Mouse (Mus musculus) B cell, adult 2 months (primary cell): Measurements from ENCODE around the gene Adamts1.

Experiments used
- DNase-seq, 2 experiments: peaks; one replicate each; pipeline ENCODE4 v3.0.0; 2022

The Adamts1 gene

DNA sequence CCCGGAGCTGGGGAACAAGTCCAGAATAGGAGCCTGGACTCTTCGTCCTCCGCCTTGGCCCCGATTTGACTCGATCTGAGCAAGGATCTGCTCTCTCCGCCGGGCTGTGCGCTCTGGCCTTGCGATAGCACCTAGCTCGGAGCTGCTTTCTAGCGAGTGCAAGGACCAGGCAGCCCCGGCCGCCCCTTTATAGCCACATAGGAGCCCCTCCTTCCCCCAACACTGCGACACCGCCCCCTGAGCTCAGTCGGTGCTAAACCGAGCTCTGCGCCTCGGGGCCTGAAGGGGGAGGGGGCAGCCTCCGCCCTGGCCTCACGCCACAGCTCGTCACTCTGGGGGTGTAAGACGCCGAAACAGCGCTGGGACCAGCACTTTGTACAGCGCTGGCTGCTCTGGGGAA lies at the start of gene Adamts1:
Adamts1 (minus strand) TSS at position 160 of the 400 bp plus-strand sequence.
- no peak for DNase-seq

DNA sequence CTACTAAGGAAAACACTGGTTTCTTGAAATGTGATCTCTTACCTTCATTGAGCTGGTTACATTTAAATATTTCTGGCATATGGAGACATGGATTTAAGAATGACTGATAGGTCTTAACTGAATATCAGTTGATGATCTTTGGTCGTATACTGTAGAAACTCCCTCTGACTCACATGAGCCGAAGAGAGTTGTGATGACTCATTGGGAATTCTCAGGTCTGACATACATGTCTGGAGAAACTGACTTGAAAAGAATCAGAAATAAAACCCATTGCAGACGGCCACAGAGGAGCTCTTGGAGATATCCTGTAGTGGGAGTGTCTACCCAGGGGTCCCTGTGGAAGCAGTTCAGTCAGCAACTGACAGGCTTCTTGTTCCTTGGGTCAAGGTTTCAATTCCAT lies 24.2 kb upstream of the Adamts1 start:
- DNase-seq = no peak

DNA sequence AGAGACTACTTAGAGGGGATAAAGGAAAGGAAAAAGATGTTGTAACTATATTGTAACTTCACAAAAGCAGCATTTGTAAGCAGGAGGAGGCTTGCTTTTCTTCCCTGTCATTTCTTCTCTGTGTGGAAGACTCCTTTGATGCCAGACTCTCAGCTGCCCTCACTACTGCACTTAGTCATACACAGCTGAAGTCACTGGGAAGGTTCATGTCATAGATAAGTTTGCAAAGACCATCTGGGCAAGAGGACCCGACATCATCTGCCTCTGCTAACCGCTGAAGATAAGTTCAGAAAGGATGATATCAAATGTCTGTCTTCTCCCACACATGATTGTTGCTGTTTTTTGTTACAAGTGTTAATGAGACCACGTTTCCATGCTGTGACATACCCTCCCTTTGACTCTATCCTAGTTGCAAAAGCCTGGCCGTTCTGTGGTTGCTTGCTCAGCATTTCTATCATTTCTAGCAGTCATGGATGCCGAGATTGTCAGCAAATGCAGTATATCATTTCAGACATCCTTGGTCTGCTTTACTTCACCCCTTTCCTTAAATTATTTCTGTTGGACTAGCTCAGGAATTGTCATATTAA lies 19.5 kb upstream of the Adamts1 start:
- no peak for DNase-seq

DNA sequence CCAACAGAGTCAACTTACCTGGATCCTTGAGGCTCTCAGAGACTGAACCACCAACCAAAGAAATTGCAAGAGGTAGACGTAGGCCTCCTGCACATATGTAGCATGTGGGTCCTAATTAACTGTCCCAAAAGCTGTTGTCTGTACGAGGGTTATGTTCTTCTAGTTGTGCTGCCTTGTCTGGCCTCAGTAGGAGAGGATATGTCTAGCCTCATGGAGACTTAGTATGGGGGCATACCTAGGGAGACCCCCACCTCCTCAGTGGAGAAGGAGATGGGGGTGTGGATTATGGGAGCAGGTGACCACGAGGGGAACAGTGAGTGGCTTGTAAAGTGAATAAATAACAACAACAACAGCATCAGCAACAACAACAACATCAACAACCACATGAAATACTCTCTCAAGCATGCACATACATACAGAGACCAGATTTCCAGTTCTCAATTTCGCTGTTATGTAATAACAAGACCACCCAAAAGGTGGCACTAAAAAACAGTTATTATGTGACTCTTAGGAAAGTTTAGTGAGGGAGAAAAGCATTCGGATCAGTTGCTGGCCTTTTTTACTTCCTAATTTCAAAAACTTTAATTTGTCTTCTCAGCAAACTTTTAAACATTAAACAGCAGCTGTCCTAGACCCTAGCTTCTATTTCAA lies 17.0 kb upstream of the Adamts1 start:
- DNase-seq = no peak

- no peak for DNase-seq
Observed at GRCm38 (mm10) chr16:85814116-85814515, 11.2 kb upstream of the Adamts1 start.

DNA sequence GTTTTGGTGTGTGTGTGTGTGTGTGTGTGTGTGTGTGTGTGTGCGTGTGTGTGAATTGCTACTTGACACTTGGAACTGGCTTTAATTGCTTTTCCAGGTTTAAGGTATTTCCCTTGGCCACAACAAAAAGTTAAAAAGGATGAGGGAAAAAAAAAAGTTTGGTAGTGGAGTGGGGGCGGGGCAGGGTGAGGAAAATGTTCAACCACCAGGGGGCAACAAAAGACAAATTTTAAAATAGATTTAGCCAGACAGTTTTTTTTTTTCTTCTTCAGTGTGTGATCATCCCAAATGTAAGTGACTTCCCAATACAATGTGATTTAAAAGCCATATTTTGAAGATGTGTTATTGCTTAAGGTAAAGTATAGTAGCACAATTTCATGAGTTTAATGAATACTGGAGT lies 4.7 kb upstream of the Adamts1 start:
- no peak for DNase-seq

GRCm38 (mm10) chr16:85807072-85807471 lies 4.2 kb upstream of the Adamts1 start:
- no peak for DNase-seq

DNA sequence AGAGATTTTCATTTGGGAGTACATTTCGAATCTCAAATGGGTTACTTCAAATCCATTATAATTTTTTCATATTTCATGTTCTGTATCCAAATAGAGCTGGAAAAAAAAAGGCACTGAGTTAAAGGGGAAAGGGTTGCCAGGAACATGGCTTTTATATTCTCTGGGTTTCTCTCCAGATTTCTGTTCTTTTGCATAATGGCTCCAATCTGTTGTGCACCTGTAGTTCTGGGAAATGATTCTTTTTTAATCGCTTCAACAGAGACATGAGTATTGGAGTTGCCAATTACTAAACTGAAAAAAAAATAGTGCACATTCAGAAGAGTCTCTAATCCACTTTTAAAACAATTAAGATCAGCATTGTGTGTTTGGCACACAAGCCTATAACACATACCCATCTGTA lies 2.7 kb upstream of the Adamts1 start:
- no peak for DNase-seq

DNA sequence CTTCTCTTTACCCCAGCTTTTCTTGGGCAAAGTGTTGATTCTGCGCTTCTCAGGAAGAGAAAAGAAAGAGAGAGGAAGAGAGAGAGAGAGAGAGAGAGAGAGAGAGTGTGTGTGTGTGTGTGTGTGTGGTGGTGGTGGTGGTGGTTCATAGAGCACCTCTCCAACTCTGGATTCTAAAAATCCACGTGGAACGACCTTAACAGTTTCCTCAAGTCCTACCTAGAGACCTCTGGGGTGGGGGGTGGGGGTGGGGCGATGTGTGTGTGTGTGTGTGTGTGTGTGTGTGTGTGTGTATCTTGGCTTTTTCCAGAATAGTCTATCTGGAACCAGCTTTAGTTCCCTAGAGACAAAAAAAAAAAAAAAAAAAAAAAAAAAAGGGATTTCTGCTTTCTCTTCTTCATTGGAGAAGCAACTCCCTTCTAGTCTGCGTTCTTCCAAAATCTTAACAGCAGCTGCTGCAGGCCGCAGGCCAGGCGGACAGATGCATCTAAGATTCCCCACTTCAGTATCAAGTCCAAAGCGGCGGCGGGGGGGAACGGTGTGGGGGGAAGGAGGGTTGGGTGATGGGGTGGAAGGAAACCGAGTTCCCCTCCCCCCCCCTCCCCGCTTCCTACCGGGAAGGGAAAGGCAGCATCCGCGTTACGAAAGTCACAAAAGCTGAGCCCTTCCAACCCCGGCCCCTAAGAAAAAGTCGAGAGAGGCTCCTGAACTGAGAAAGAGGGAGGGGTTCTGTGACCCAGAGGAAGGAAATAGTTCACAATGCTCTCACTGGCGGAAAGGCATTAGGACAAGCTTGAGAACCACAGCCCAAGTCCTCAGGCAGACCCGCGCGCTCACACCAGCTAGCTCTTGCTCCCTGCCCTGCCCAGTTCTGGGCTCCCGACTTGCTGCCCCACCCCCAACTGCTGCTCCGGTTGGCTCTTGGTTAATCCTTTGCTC lies 969 bp upstream of the Adamts1 start:
- no peak for DNase-seq

DNA sequence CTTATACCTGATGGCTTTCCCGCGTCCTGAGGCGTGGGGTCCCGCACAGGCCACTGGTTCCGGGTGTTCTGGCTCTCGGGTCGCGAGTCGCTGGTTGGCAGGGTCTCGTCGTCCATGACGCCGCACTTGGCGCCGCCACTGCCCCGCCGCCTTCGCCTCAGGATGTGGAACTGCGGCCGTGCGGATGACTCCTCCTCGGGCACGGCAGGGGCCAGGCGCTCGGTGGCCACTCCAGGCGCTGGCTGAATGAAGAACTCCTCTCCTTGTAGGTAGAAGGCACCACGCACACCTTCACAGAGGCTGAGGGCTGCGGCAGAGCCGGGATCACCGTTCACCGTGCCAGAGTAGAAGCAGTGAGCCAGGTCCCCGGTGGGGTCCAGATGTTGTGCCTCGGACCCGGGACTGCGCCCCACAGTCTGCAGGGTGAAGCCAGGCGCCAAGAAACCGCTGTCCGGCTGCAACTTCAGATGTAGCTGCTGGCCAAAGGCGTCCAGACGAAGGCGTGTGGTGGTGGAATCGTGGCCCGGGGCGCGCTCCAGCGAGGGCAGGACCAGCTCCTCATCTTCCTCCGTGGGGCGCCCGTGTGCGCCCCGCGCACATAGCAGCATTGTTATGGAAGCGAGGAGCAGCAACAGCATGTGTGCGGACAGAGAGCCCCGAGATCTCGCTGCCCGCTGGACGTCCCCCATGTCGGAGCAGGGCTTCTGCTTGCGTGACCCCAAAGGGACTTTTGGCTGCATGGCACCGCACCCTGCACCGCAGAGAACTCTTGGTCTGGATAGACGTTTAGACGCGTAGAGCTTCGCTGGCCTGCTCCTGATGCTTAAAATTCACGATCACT lies 722 bp downstream of the Adamts1 start:
- no peak for DNase-seq

GRCm38 (mm10) chr16:85801252-85801651 lies 1.7 kb downstream of the Adamts1 start:
- no peak for DNase-seq

DNA sequence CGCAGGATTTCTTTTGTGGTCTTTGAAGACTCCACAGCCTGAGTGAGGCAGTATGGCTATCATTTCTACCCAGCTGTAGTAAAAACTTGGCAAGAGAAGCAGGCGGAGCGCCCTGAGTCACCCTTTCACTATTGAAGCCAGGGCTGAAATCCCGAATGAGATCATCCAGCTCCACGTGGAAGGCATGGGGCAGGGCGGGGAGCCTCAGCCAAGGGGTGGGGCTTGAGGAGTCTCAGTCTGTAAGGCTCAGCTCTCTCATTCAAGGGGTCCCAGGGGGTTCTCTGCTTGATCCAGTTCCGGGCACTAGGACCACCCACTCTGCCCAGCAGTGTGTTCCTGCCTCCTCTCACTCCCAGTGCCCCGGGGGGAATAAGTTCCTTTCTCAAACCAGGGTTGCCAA lies 2.2 kb downstream of the Adamts1 start:
- DNase-seq = no peak

DNA sequence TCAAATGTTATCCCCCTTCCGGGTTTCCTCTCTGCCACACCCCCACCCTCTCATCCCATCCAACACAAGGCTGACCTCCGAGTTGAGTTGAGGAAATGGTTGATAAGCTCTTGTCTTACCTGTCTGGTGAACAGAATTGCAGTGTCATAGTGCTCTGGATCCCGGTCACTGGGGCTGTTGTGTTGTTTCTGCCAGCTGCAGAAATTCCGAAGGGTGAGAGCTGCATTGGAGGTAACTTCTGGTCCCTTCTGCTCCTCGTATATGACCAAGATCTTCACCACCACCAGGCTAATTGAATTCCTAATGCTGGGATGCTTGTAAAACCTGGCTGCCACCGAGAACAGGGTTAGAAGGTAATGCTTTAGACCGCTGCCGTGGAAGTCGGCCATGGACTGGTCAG lies 2.9 kb downstream of the Adamts1 start:
- DNase-seq = no peak

- DNase-seq = no peak
Observed at GRCm38 (mm10) chr16:85798334-85798733, 4.6 kb downstream of the Adamts1 start.

- DNase-seq = no peak
Observed at GRCm38 (mm10) chr16:85797161-85797560, 5.8 kb downstream of the Adamts1 start.

DNA sequence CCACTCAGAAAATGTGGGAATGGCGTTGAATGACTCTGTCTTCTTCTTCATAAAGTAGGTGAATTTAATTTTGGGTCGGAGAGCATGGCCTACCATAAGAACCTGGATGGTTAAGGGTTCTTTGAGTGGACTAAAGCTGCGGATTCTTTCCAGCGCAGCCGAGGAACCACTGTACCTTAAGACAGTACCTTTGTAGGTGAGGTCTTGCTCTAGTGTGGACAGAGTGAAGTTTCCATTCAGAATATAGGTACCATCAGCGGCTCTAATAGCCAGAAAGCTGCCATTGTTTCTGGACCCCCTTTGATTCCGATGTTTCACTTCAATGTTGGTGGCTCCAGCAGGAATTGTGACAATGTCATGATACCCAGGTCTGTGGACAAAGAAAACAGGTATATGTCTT lies 7.2 kb downstream of the Adamts1 start:
- DNase-seq = no peak

GRCm38 (mm10) chr16:85793166-85793830 lies 9.6 kb downstream of the Adamts1 start:
- DNase-seq = no peak

DNA sequence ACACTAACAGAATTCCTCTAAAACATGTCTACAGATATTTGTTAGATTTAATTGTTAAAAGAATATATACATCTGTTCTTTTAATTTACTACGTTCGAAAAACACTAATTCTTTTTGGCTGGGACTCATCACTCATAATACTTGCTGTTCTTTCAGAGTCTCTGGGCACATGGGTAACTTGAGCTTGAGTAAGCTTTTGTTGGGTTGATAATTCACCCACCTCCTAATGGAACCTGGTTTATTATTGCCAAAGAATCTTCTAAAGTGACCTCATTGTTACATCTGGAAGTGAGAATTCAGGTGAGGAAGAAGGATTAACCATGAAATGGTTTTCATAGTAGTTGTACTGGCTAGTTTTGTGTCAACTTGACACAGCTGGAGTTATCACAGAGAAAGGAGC lies 21.8 kb downstream of the Adamts1 start:
- DNase-seq = no peak

GRCm38 (mm10) chr16:85779775-85780174 lies 23.1 kb downstream of the Adamts1 start:
- no peak for DNase-seq

DNA sequence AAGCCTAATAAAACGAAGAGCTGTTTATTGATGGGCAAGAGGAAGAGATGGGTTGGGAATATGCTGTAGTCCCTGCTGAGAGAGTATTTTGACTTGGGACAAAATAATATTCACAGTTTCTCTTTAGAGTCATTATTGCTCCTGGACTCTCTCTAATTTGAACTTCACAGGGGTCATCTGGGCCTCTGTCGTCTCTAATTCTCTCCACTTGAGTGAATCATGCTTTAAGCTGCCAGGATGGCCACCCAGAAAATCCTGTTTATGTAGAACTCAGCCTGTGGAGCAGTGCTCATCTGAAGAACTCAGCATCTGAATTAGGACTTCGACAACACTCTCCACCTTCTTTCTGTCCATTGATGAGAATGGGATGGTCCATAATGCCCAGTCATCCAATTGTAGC lies 30.6 kb downstream of the Adamts1 start:
- no peak for DNase-seq

DNA sequence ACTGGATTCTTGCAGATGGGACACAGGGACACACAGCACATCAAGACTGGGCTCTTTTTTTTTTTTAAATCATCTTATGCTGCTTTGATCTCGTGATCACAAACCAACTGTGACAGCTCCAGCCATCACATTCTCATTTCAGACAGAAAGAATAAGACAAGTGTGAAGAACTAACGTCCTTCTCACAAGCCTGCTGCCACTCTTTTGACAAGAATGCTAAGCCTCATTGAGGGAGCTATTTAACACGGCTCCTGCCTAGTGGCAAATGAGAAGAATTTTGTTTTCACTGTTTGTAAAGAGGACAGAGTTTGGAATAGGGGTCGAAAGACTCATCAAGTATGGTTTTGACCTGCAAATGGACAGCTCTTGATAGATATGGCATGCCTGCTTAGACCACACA lies 35.6 kb downstream of the Adamts1 start:
- DNase-seq = no peak

DNA sequence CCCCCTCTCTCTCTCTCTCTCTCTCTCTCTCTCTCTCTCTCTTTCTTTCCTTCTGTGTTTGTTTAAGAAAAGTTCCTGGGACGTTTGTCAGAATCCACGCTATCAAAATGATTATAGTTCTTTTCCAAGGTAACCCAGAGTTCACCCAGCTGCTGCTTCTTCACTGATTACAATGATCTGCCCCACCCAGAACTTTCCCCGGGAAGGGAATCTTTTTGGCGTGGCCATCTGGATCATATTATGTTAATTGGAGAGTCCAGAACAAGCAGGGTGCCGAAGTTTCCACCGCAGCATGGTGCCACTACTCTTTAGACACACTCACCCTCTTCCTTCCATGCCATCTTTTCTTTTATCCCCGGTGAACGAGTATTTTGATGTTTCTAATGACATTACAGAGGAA lies 37.2 kb downstream of the Adamts1 start:
- no peak for DNase-seq
